Mouse (Mus musculus) megakaryocyte progenitor cell, adult 5-6 weeks (primary cell): Measurements from ENCODE around the gene Baiap2. TPM values are rescaled to one million over a fixed set of nuclear protein-coding genes. Genes with fewer than 3 reads are reported as not detected.
A peak's percentile ranks its signal among the peaks of the same experiment; 100 is the strongest.

Experiments used
- ATAC-seq: replicated peaks from 2 replicates; pipeline ENCODE4 v1.8.0; 2016; ENCODE audit warnings: mild to moderate bottlenecking, moderate TSS enrichment, inconsistent platforms; ENCODE audit not compliant: poor library complexity
- total RNA-seq, 2 experiments: library from RNA; stranded (forward) in 1 of 2; stranded (reverse) in 1 of 2; fragments of 157-497, 149-512 nt in 1 of 2; fragments of 200-1000 nt in 1 of 2; gene quantifications; 2 replicates each; pipeline versions ENCODE4 v1.2.3 to v1.2.4; 2015 to 2017

Baiap2 gene
- total RNA-seq, 2 experiments from 2014 or later: 4.4 to 5.5 TPM

- ATAC-seq: no peak
These were observed 27.7 kb downstream of the Baiap2 start for GRCm38 (mm10) chr11:119970021-119970851.

GRCm38 (mm10) chr11:119973789-119974188 lies 31.2 kb downstream of the Baiap2 start:
- no peak for ATAC-seq

- no peak for ATAC-seq
These were observed 33.4 kb downstream of the Baiap2 start for GRCm38 (mm10) chr11:119975739-119976501.

- ATAC-seq: no peak
These were observed 36.1 kb downstream of the Baiap2 start for GRCm38 (mm10) chr11:119978701-119979100.

GRCm38 (mm10) chr11:119979596-119980385 lies 37.2 kb downstream of the Baiap2 start:
- ATAC-seq: no peak

- no peak for ATAC-seq
These were observed 39.2 kb downstream of the Baiap2 start for GRCm38 (mm10) chr11:119981769-119982168.

GRCm38 (mm10) chr11:119982236-119982635 lies 39.7 kb downstream of the Baiap2 start:
- no peak for ATAC-seq

GRCm38 (mm10) chr11:119983151-119983550 lies 40.6 kb downstream of the Baiap2 start:
- no peak for ATAC-seq

- 0 out of 2 replicates have a peak, but pooled peaks have one; percentile 29 for ATAC-seq
These were observed 44.3 kb downstream of the Baiap2 start for GRCm38 (mm10) chr11:119986751-119987425.

- no peak for ATAC-seq
These were observed 45.3 kb downstream of the Baiap2 start for GRCm38 (mm10) chr11:119987876-119988275.

GRCm38 (mm10) chr11:119988391-119988790 lies 45.8 kb downstream of the Baiap2 start:
- no peak for ATAC-seq

- 0 out of 2 replicates have a peak, but pooled peaks have one; percentile 27 for ATAC-seq
These were observed 46.6 kb downstream of the Baiap2 start for GRCm38 (mm10) chr11:119989115-119989564.

- no peak for ATAC-seq
These were observed 48.2 kb downstream of the Baiap2 start for GRCm38 (mm10) chr11:119990658-119991337.

- ATAC-seq: peak; percentile 90
These were observed 48.7 kb downstream of the Baiap2 start for GRCm38 (mm10) chr11:119991338-119991678.

GRCm38 (mm10) chr11:119997351-119997750 lies 54.8 kb downstream of the Baiap2 start:
- ATAC-seq: no peak

- ATAC-seq: no peak
These were observed 59.5 kb downstream of the Baiap2 start for GRCm38 (mm10) chr11:120002041-120002440.

- no peak for ATAC-seq
These were observed 60.2 kb downstream of the Baiap2 start for GRCm38 (mm10) chr11:120002634-120003220.

- ATAC-seq: no peak
These were observed 63.1 kb downstream of the Baiap2 start for GRCm38 (mm10) chr11:120005434-120006317.
